Comparison of ENCODE assay signal across 9 mouse cellular contexts in genomic region chr14:47534176-47534525, GRCm38 (mm10). TPM values are rescaled to one million over a fixed set of nuclear protein-coding genes. Genes with fewer than 3 reads are reported as not detected.
DNase-seq lines count a peak whose midpoint lies in the region; ATAC-seq and TF ChIP-seq lines count a peak whose summit lies in the region.
"Had no signal": no experiment of that assay in that cellular context is flagged by ENCODE, and none has a peak within 500 bp of the region (broad histone marks: within the 10 kb centered on the region; RNA-seq: fewer than 3 reads in every experiment).

No protein-coding gene starts in this region.

- 85% methylated on average over 5 of the region's 5 CpGs for WGBS in forebrain, embryonic 15.5 days
- 90% methylated on average over 5 of the region's 5 CpGs for WGBS in forebrain, embryonic 16.5 days
- WGBS in liver, embryonic 15.5 days (ENCODE audit: insufficient replicate concordance) = 74% methylated on average over 5 of the region's 5 CpGs

- H3K4me3 ChIP-seq in forebrain, embryonic 15.5 days = no peak overlapping the region
- no peak overlapping the region for H3K4me3 ChIP-seq in forebrain, embryonic 16.5 days (replicated peaks; ENCODE audit: low read length)
- H3K4me3 ChIP-seq in layer of hippocampus, adult 2 months = no peak overlapping the region
- H3K4me3 ChIP-seq in bone marrow macrophage, adult 2 months (ENCODE audit: insufficient read depth, low read length) = no peak overlapping the region
- no peak overlapping the region for H3K4me3 ChIP-seq in liver, embryonic 15.5 days (replicated peaks)
- H3K4me3 ChIP-seq: neural tube, embryonic 13.5 days had no signal

- no peaks in the 10 kb centered on the region for H3K27me3 ChIP-seq in forebrain, embryonic 15.5 days
- no peaks in the 10 kb centered on the region for H3K27me3 ChIP-seq in forebrain, embryonic 16.5 days (replicated peaks; ENCODE audit: control insufficient read depth, insufficient read depth, low read length)
- H3K27me3 ChIP-seq in liver, embryonic 15.5 days = no peaks in the 10 kb centered on the region
- H3K27me3 ChIP-seq: neural tube, embryonic 13.5 days had no signal

- no peak overlapping the region for H3K9ac ChIP-seq in forebrain, embryonic 15.5 days (replicated peaks)
- no peak overlapping the region for H3K9ac ChIP-seq in forebrain, embryonic 16.5 days (replicated peaks; ENCODE audit: low read depth, low read length)
- H3K9ac ChIP-seq in liver, embryonic 15.5 days = peak overlapping the region; percentile 49
- H3K9ac ChIP-seq: neural tube, embryonic 13.5 days had no signal

- peaks cover 5% of the 10 kb centered on the region; the same call in 1 of the 2 replicates for H3K4me1 ChIP-seq in forebrain, embryonic 15.5 days
- no peaks in the 10 kb centered on the region for H3K4me1 ChIP-seq in forebrain, embryonic 16.5 days (replicated peaks; ENCODE audit: control insufficient read depth, insufficient read depth, low read length)
- peaks cover 16% of the 10 kb centered on the region for H3K4me1 ChIP-seq in bone marrow macrophage, adult 2 months (ENCODE audit: control insufficient read depth, insufficient read depth, low read length)
- H3K4me1 ChIP-seq in liver, embryonic 15.5 days (replicated peaks) = peaks cover 47% of the 10 kb centered on the region

- no peak overlapping the region for H3K4me2 ChIP-seq in forebrain, embryonic 15.5 days (replicated peaks)
- no peak overlapping the region for H3K4me2 ChIP-seq in forebrain, embryonic 16.5 days (ENCODE audit: low read length)
- H3K4me2 ChIP-seq in liver, embryonic 15.5 days = peak overlapping the region; percentile 57
- H3K4me2 ChIP-seq: neural tube, embryonic 13.5 days had no signal

- TF ChIP-seq CTCF in layer of hippocampus, adult 2 months (conservative IDR thresholded peaks at IDR 0.05) = no peak
- no peak for TF ChIP-seq CTCF in bone marrow macrophage, adult 2 months (IDR thresholded peaks at IDR 0.05; ENCODE audit: low read depth, low read length)

- no peak for DNase-seq in layer of hippocampus, adult 2 months (ENCODE audit: low spot score in 2 of 2)
- no peak for DNase-seq in layer of hippocampus, adult 18-20 months (ENCODE audit: low spot score in 2 of 2)
- DNase-seq in cerebellum, adult 11-12 months = no peak
- DNase-seq in adrenal gland, adult 2 months = no peak

- 0 out of 2 replicates have a peak, but pooled peaks cover 3% of the 10 kb centered on the region for H3K36me3 ChIP-seq in forebrain, embryonic 15.5 days
- peaks cover 4% of the 10 kb centered on the region for H3K36me3 ChIP-seq in forebrain, embryonic 16.5 days (ENCODE audit: control insufficient read depth, insufficient read depth)
- peaks cover 34% of the 10 kb centered on the region for H3K36me3 ChIP-seq in liver, embryonic 15.5 days (replicated peaks)

- H3K9me3 ChIP-seq in forebrain, embryonic 15.5 days = no peaks in the 10 kb centered on the region
- H3K9me3 ChIP-seq in forebrain, embryonic 16.5 days (ENCODE audit: control insufficient read depth, low read length) = no peaks in the 10 kb centered on the region
- H3K9me3 ChIP-seq in liver, embryonic 15.5 days (replicated peaks) = no peaks in the 10 kb centered on the region
- H3K9me3 ChIP-seq: neural tube, embryonic 13.5 days had no signal

- ATAC-seq in forebrain, embryonic 15.5 days (replicated peaks) = peak; percentile 27; the same call in 1 of the 2 replicates
- no peak for ATAC-seq in forebrain, embryonic 16.5 days
- no peak for ATAC-seq in liver, embryonic 15.5 days (ENCODE audit: insufficient read depth)

- TF ChIP-seq POLR2A in bone marrow macrophage, adult 2 months (IDR thresholded peaks at IDR 0.05; ENCODE audit: borderline replicate concordance, low read depth, low read length) = no peak

- H3K27ac ChIP-seq in forebrain, embryonic 15.5 days (replicated peaks) = no peak overlapping the region
- no peak overlapping the region for H3K27ac ChIP-seq in forebrain, embryonic 16.5 days (ENCODE audit: low read length)
- peak overlapping the region; percentile 75 for H3K27ac ChIP-seq in layer of hippocampus, adult 2 months
- H3K27ac ChIP-seq in bone marrow macrophage, adult 2 months (ENCODE audit: insufficient read depth, low read depth, low read length) = peak overlapping the region; percentile 30; the same call in 1 of the 2 replicates
- peak overlapping the region; percentile 97 for H3K27ac ChIP-seq in liver, embryonic 15.5 days (replicated peaks)
- H3K27ac ChIP-seq: neural tube, embryonic 13.5 days had no signal

RNA-seq across cellular contexts. Expression of gene Atg14, which starts 36.3 kb away (rescaled TPM):
- 21.8 and 22.6 TPM in 2 replicates for polyA plus RNA-seq in forebrain, embryonic 15.5 days (2015; fragmentation: Nextera tagmentation; extraction: Ambion mirVana)
- polyA plus RNA-seq in forebrain, embryonic 16.5 days (2015; fragmentation: Nextera tagmentation; extraction: Ambion mirVana) = 22.2 and 26.5 TPM in 2 replicates
- total RNA-seq in layer of hippocampus, adult 2 months (2021) = 10 to 100 TPM; 19.7 to 20.9 TPM
- total RNA-seq in layer of hippocampus, adult 18-20 months (2021) = 10 to 100 TPM; 19.9 to 21.1 TPM
- 14.0 and 16.7 TPM in 2 replicates for polyA plus RNA-seq in bone marrow macrophage, adult 2 months (2012; ENCODE audit: insufficient read depth, insufficient read length, missing spikeins)
- polyA plus RNA-seq in liver, embryonic 15.5 days (2015; fragmentation: Nextera tagmentation; extraction: Ambion mirVana) = 7.4 and 8.9 TPM in 2 replicates
- 10 to 100 TPM; 13.9 to 14.0 TPM for total RNA-seq in adrenal gland, adult 2 months (2021)
- polyA plus RNA-seq in adrenal gland, adult 2 months (2012; rRNA removed) = 11.1 and 17.8 TPM in 2 replicates

Comparison
In these comparisons a context has a peak if more than half of its experiments do, and no peak if none do; other contexts are left out.
1. H3K27ac ChIP-seq: peak in layer of hippocampus, adult 2 months (single experiment), bone marrow macrophage, adult 2 months (single experiment) and liver, embryonic 15.5 days (single experiment); none in forebrain, embryonic 15.5 days (single experiment) and forebrain, embryonic 16.5 days (single experiment).